In genomic region chr10:119015311-119016055, GRCm38 (mm10) we compare ENCODE assay signal across 25 mouse cellular contexts.
A peak's percentile ranks its signal among the peaks of the same experiment; 100 is the strongest.
DNase-seq lines count a peak whose midpoint lies in the region; ATAC-seq lines count a peak whose summit lies in the region.
"Had no signal": no experiment of that assay in that cellular context is flagged by ENCODE, and none has a peak within 500 bp of the region (broad histone marks: within the 10 kb centered on the region; RNA-seq: fewer than 3 reads in every experiment).

No protein-coding gene starts in this region.

- no peaks in the 10 kb centered on the region for H3K9me3 ChIP-seq in embryonic facial prominence, embryonic 11.5 days (replicated peaks; ENCODE audit: control insufficient read depth, low read length)
- H3K9me3 ChIP-seq in embryonic facial prominence, embryonic 10.5 days = no peaks in the 10 kb centered on the region
- H3K9me3 ChIP-seq in kidney, embryonic 15.5 days (replicated peaks) = no peaks in the 10 kb centered on the region
- H3K9me3 ChIP-seq: limb, embryonic 12.5 days; liver, embryonic 13.5 days; lung, embryonic 15.5 days; midbrain, embryonic 10.5 days; neural tube, embryonic 13.5 days had no signal

- H3K27me3 ChIP-seq in embryonic facial prominence, embryonic 11.5 days (ENCODE audit: control insufficient read depth, insufficient read depth, low read length) = no peaks in the 10 kb centered on the region
- H3K27me3 ChIP-seq in embryonic facial prominence, embryonic 10.5 days (replicated peaks; ENCODE audit: low read depth, poor library complexity, severe bottlenecking) = no peaks in the 10 kb centered on the region
- no peaks in the 10 kb centered on the region for H3K27me3 ChIP-seq in kidney, embryonic 15.5 days
- H3K27me3 ChIP-seq: CH12.LX; limb, embryonic 12.5 days; liver, embryonic 13.5 days; lung, embryonic 15.5 days; neural tube, embryonic 13.5 days had no signal

- peak; percentile 72 for DNase-seq in embryonic facial prominence, embryonic 11.5 days (ENCODE audit: low spot score)
- no peak for DNase-seq in embryonic facial prominence, embryonic 10.5 days (ENCODE audit: low spot score)
- peak; percentile 30 for DNase-seq in kidney, postnatal 10 days
- DNase-seq in kidney, postnatal 4 days = no peak
- DNase-seq in adipocyte (ENCODE audit: low spot score) = peak; percentile 50
- DNase-seq in gastrocnemius, postnatal 10 days = peak; percentile 33
- no peak for DNase-seq in retina, postnatal 1 day
- DNase-seq: cerebellum, adult 9-10 months; heart, adult 18-20 months; heart, postnatal 36 days; kidney, adult 2 months; kidney, postnatal 36 days; layer of hippocampus, adult 9-11 months; liver, embryonic 13.5 days; spleen, adult 18-20 months; thymus, postnatal 4 days had no signal

- H3K4me2 ChIP-seq in embryonic facial prominence, embryonic 11.5 days (ENCODE audit: low read depth, low read length) = no peak overlapping the region
- H3K4me2 ChIP-seq in kidney, embryonic 15.5 days = no peak overlapping the region
- H3K4me2 ChIP-seq: limb, embryonic 12.5 days; liver, embryonic 13.5 days; lung, embryonic 15.5 days; neural tube, embryonic 13.5 days had no signal

- H3K27ac ChIP-seq in embryonic facial prominence, embryonic 11.5 days (replicated peaks; ENCODE audit: low read depth, low read length) = no peak overlapping the region
- H3K27ac ChIP-seq in embryonic facial prominence, embryonic 10.5 days (replicated peaks) = no peak overlapping the region
- no peak overlapping the region for H3K27ac ChIP-seq in kidney, embryonic 15.5 days
- H3K27ac ChIP-seq: limb, embryonic 12.5 days; liver, embryonic 13.5 days; lung, embryonic 15.5 days; macrophage; midbrain, embryonic 10.5 days; neural tube, embryonic 13.5 days had no signal

- no peaks in the 10 kb centered on the region; the same call in 1 of the 2 replicates for H3K4me1 ChIP-seq in embryonic facial prominence, embryonic 11.5 days (ENCODE audit: control insufficient read depth, insufficient read depth, low read length)
- H3K4me1 ChIP-seq in embryonic facial prominence, embryonic 10.5 days = peaks cover 8% of the 10 kb centered on the region
- peaks cover 16% of the 10 kb centered on the region for H3K4me1 ChIP-seq in kidney, embryonic 15.5 days
- H3K4me1 ChIP-seq: midbrain, embryonic 10.5 days had no signal

- WGBS in embryonic facial prominence, embryonic 11.5 days = 55% methylated on average over 16 of the region's 16 CpGs
- WGBS in embryonic facial prominence, embryonic 10.5 days = 76% methylated on average over 16 of the region's 16 CpGs
- 63% methylated on average over 16 of the region's 16 CpGs for WGBS in kidney, embryonic 15.5 days

- no peak overlapping the region for H3K9ac ChIP-seq in embryonic facial prominence, embryonic 11.5 days (replicated peaks; ENCODE audit: low read length)
- no peak overlapping the region for H3K9ac ChIP-seq in kidney, embryonic 15.5 days
- H3K9ac ChIP-seq: limb, embryonic 12.5 days; liver, embryonic 13.5 days; lung, embryonic 15.5 days; neural tube, embryonic 13.5 days had no signal

- H3K36me3 ChIP-seq in embryonic facial prominence, embryonic 11.5 days (replicated peaks; ENCODE audit: control insufficient read depth, insufficient read depth, low read depth, low read length) = no peaks in the 10 kb centered on the region
- H3K36me3 ChIP-seq in embryonic facial prominence, embryonic 10.5 days (replicated peaks) = no peaks in the 10 kb centered on the region
- no peaks in the 10 kb centered on the region for H3K36me3 ChIP-seq in kidney, embryonic 15.5 days
- H3K36me3 ChIP-seq: limb, embryonic 12.5 days; liver, embryonic 13.5 days; lung, embryonic 15.5 days; midbrain, embryonic 10.5 days; neural tube, embryonic 13.5 days had no signal

- no peak for ATAC-seq in embryonic facial prominence, embryonic 11.5 days (replicated peaks; ENCODE audit: insufficient number of reproducible peaks, low FRiP score, low TSS enrichment, low read depth)
- no peak for ATAC-seq in kidney, embryonic 15.5 days (replicated peaks; ENCODE audit: low FRiP score)
- ATAC-seq: forebrain, embryonic 16.5 days had no signal

- H3K4me3 ChIP-seq in embryonic facial prominence, embryonic 11.5 days (ENCODE audit: low read depth, low read length) = no peak overlapping the region
- H3K4me3 ChIP-seq in embryonic facial prominence, embryonic 10.5 days = no peak overlapping the region
- H3K4me3 ChIP-seq in kidney, embryonic 15.5 days (replicated peaks) = no peak overlapping the region
- H3K4me3 ChIP-seq: erythroblast, embryonic 14.5 days; limb, embryonic 12.5 days; liver, embryonic 13.5 days; lung, embryonic 15.5 days; midbrain, embryonic 10.5 days; neural tube, embryonic 13.5 days had no signal

Comparison
In these comparisons a context has a peak if more than half of its experiments do, and no peak if none do; other contexts are left out.
1. DNase-seq: peak in embryonic facial prominence, embryonic 11.5 days (single experiment), kidney, postnatal 10 days (single experiment), adipocyte (single experiment) and gastrocnemius, postnatal 10 days (single experiment); none in embryonic facial prominence, embryonic 10.5 days (single experiment), kidney, postnatal 4 days (0 of 2) and retina, postnatal 1 day (single experiment).